Mouse (Mus musculus): ENCODE measurements around the gene Cd84. TPM values are rescaled to one million over a fixed set of nuclear protein-coding genes. Genes with fewer than 3 reads are reported as not detected.
"Not testable (repeated sequence)": the region's sequence is repeated elsewhere in the genome, so short reads cannot be mapped to it uniquely, and the experiment has no call there.

Gene Cd84
- total and polyA plus RNA-seq, 2 experiments from 2014 or later, result 1.2 to 1.7 TPM

GRCm38 (mm10) chr1:171848201-171848600 is 8.7 kb downstream of the Cd84 start:
- Histone ChIP-seq H3K4me3 (ENCODE audit: low read length) (no peak overlapping the region), H3K27ac (no peak overlapping the region), H3K4me1 (ENCODE audit: insufficient read depth, low read length) (no peaks in the 10 kb centered on the region), H3K4me2 (ENCODE audit: low read depth, low read length) (no peak overlapping the region), H3K27me3 (ENCODE audit: insufficient read depth, low read length) (no peaks in the 10 kb centered on the region), H3K36me3 (ENCODE audit: insufficient read depth, low read length) (no peaks in the 10 kb centered on the region), H3K9ac (replicated peaks; ENCODE audit: low read length) (no peak overlapping the region), H3K9me3 (ENCODE audit: low read length) (no peaks in the 10 kb centered on the region)
- no peak for DNase-seq (ENCODE audit: low spot score)
- no peak for ATAC-seq
- no peak for TF ChIP-seq CTCF (IDR thresholded peaks at IDR 0.05; ENCODE audit: low read depth)

- no peak overlapping the region for H3K4me2 ChIP-seq (ENCODE audit: low read depth, low read length)
- no peaks in the 10 kb centered on the region for H3K9me3 ChIP-seq (ENCODE audit: low read length)
- DNase-seq (ENCODE audit: low spot score) (no peak), ATAC-seq (no peak)
- H3K27ac ChIP-seq, result no peak overlapping the region
- H3K4me1 ChIP-seq (ENCODE audit: insufficient read depth, low read length), result no peaks in the 10 kb centered on the region
- TF ChIP-seq CTCF (IDR thresholded peaks at IDR 0.05; ENCODE audit: low read depth), result no peak
- WGBS, result 87% methylated on average over 4 of the region's 4 CpGs
- H3K27me3 ChIP-seq (ENCODE audit: insufficient read depth, low read length), result no peaks in the 10 kb centered on the region
- no peak overlapping the region for H3K9ac ChIP-seq (replicated peaks; ENCODE audit: low read length)
- no peaks in the 10 kb centered on the region for H3K36me3 ChIP-seq (ENCODE audit: insufficient read depth, low read length)
- no peak overlapping the region for H3K4me3 ChIP-seq (ENCODE audit: low read length)
Observed at GRCm38 (mm10) chr1:171848757-171849156, 9.3 kb downstream of the Cd84 start.

GRCm38 (mm10) chr1:171849454-171849853 is 10.0 kb downstream of the Cd84 start:
- TF ChIP-seq CTCF (IDR thresholded peaks at IDR 0.05; ENCODE audit: low read depth), result no peak
- no peaks in the 10 kb centered on the region for H3K4me1 ChIP-seq (ENCODE audit: insufficient read depth, low read length)
- no peaks in the 10 kb centered on the region for H3K9me3 ChIP-seq (ENCODE audit: low read length)
- no peak overlapping the region for H3K4me3 ChIP-seq (ENCODE audit: low read length)
- no peak overlapping the region for H3K4me2 ChIP-seq (ENCODE audit: low read depth, low read length)
- H3K36me3 ChIP-seq (ENCODE audit: insufficient read depth, low read length), result no peaks in the 10 kb centered on the region
- no peak overlapping the region for H3K27ac ChIP-seq
- ATAC-seq (no peak), DNase-seq (ENCODE audit: low spot score) (no peak)
- no peak overlapping the region for H3K9ac ChIP-seq (replicated peaks; ENCODE audit: low read length)
- no peaks in the 10 kb centered on the region for H3K27me3 ChIP-seq (ENCODE audit: insufficient read depth, low read length)
- 85% methylated on average over 5 of the region's 5 CpGs for WGBS

- Histone ChIP-seq H3K4me1 (ENCODE audit: insufficient read depth, low read length) (no peaks in the 10 kb centered on the region), H3K36me3 (ENCODE audit: insufficient read depth, low read length) (no peaks in the 10 kb centered on the region), H3K27ac (no peak overlapping the region), H3K9me3 (ENCODE audit: low read length) (no peaks in the 10 kb centered on the region), H3K4me3 (ENCODE audit: low read length) (no peak overlapping the region), H3K4me2 (ENCODE audit: low read depth, low read length) (no peak overlapping the region), H3K9ac (replicated peaks; ENCODE audit: low read length) (no peak overlapping the region), H3K27me3 (ENCODE audit: insufficient read depth, low read length) (no peaks in the 10 kb centered on the region)
- WGBS, result 92% methylated on average over 4 of the region's 4 CpGs
- no peak for ATAC-seq
- no peak for DNase-seq (ENCODE audit: low spot score)
- no peak for TF ChIP-seq CTCF (IDR thresholded peaks at IDR 0.05; ENCODE audit: low read depth)
Observed at GRCm38 (mm10) chr1:171865467-171865866, 26.0 kb downstream of the Cd84 start.

GRCm38 (mm10) chr1:171886989-171887388 is 47.5 kb downstream of the Cd84 start:
- DNase-seq (ENCODE audit: low spot score) (no peak), ATAC-seq (no peak)
- Histone ChIP-seq H3K4me1 (ENCODE audit: insufficient read depth, low read length) (no peaks in the 10 kb centered on the region), H3K27ac (no peak overlapping the region), H3K9ac (replicated peaks; ENCODE audit: low read length) (no peak overlapping the region), H3K27me3 (ENCODE audit: insufficient read depth, low read length) (no peaks in the 10 kb centered on the region), H3K4me2 (ENCODE audit: low read depth, low read length) (no peak overlapping the region), H3K4me3 (ENCODE audit: low read length) (no peak overlapping the region), H3K9me3 (ENCODE audit: low read length) (no peaks in the 10 kb centered on the region), H3K36me3 (ENCODE audit: insufficient read depth, low read length) (no peaks in the 10 kb centered on the region)
- 72% methylated on average over 1 of the region's 1 CpGs for WGBS
- TF ChIP-seq CTCF (IDR thresholded peaks at IDR 0.05; ENCODE audit: low read depth), result no peak

- not testable (repeated sequence) for ATAC-seq; H3K36me3 ChIP-seq (ENCODE audit: insufficient read depth, low read length); H3K4me2 ChIP-seq (ENCODE audit: low read depth, low read length); H3K9ac ChIP-seq (replicated peaks; ENCODE audit: low read length); H3K4me3 ChIP-seq (ENCODE audit: low read length); H3K27me3 ChIP-seq (ENCODE audit: insufficient read depth, low read length); H3K9me3 ChIP-seq (ENCODE audit: low read length); DNase-seq (ENCODE audit: low spot score); H3K27ac ChIP-seq; H3K4me1 ChIP-seq (ENCODE audit: insufficient read depth, low read length)
- 69% methylated on average over 5 of the region's 5 CpGs for WGBS
Observed at GRCm38 (mm10) chr1:171895364-171895763, 55.9 kb downstream of the Cd84 start, which contains the start of gene Gm10521. Gm10521 (plus strand) TSS chr1:171895664.

GRCm38 (mm10) chr1:171904011-171904410 is 64.5 kb downstream of the Cd84 start:
- no peak for TF ChIP-seq CTCF (IDR thresholded peaks at IDR 0.05; ENCODE audit: low read depth)
- DNase-seq (ENCODE audit: low spot score) (no peak), ATAC-seq (no peak)
- 81% methylated on average over 1 of the region's 1 CpGs for WGBS
- H3K36me3 ChIP-seq (ENCODE audit: insufficient read depth, low read length), result no peaks in the 10 kb centered on the region
- H3K9me3 ChIP-seq (ENCODE audit: low read length), result no peaks in the 10 kb centered on the region
- no peaks in the 10 kb centered on the region for H3K4me1 ChIP-seq (ENCODE audit: insufficient read depth, low read length)
- H3K4me3 ChIP-seq (ENCODE audit: low read length), result no peak overlapping the region
- no peak overlapping the region for H3K4me2 ChIP-seq (ENCODE audit: low read depth, low read length)
- no peaks in the 10 kb centered on the region for H3K27me3 ChIP-seq (ENCODE audit: insufficient read depth, low read length)
- no peak overlapping the region for H3K27ac ChIP-seq
- no peak overlapping the region for H3K9ac ChIP-seq (replicated peaks; ENCODE audit: low read length)

Data from hindbrain, postnatal 0 days (tissue).